Comparison of ENCODE assay signal across 10 mouse cellular contexts in genomic region chr15:101286129-101286770, GRCm38 (mm10). TPM values are rescaled to one million over a fixed set of nuclear protein-coding genes. Genes with fewer than 3 reads are reported as not detected.
DNase-seq lines count a peak whose midpoint lies in the region; ATAC-seq and TF ChIP-seq lines count a peak whose summit lies in the region.
"Had no signal": no experiment of that assay in that cellular context is flagged by ENCODE, and none has a peak within 500 bp of the region (broad histone marks: within the 10 kb centered on the region; RNA-seq: fewer than 3 reads in every experiment).

No protein-coding gene starts in this region.

- no peak overlapping the region for H3K9ac ChIP-seq in forebrain, postnatal 0 days
- no peak overlapping the region for H3K9ac ChIP-seq in forebrain, embryonic 16.5 days (replicated peaks; ENCODE audit: low read depth, low read length)
- no peak overlapping the region for H3K9ac ChIP-seq in midbrain, embryonic 14.5 days (replicated peaks; ENCODE audit: low read length)

- no peak for DNase-seq in forebrain, postnatal 0 days
- peak; percentile 50 for DNase-seq in lung, postnatal 10 days
- no peak for DNase-seq in lung, postnatal 36 days
- DNase-seq in naive thymus-derived CD4-positive, alpha-beta T cell, adult 2 months (ENCODE audit: low read depth): peak; percentile 41
- DNase-seq in left cerebral cortex, adult 9 months (ENCODE audit: low spot score in 2 of 2): no peak
- no peak for DNase-seq in midbrain, embryonic 14.5 days
- DNase-seq: right cerebral cortex, adult 18-20 months had no signal

- H3K27ac ChIP-seq in forebrain, postnatal 0 days (ENCODE audit: low read depth, low read length): no peak overlapping the region
- H3K27ac ChIP-seq in forebrain, embryonic 16.5 days (ENCODE audit: low read length): no peak overlapping the region
- H3K27ac ChIP-seq in bone marrow macrophage, adult 2 months (ENCODE audit: insufficient read depth, low read depth, low read length): no peak overlapping the region
- no peak overlapping the region for H3K27ac ChIP-seq in midbrain, embryonic 14.5 days (replicated peaks; ENCODE audit: low read depth, low read length)

- no peaks in the 10 kb centered on the region for H3K9me3 ChIP-seq in forebrain, postnatal 0 days (ENCODE audit: low read length)
- no peaks in the 10 kb centered on the region for H3K9me3 ChIP-seq in forebrain, embryonic 16.5 days (ENCODE audit: control insufficient read depth, low read length)
- H3K9me3 ChIP-seq in midbrain, embryonic 14.5 days (ENCODE audit: control insufficient read depth, low read length): no peaks in the 10 kb centered on the region

- WGBS in forebrain, postnatal 0 days: 66% methylated on average over 9 of the region's 9 CpGs
- 62% methylated on average over 9 of the region's 9 CpGs for WGBS in forebrain, embryonic 16.5 days
- 68% methylated on average over 9 of the region's 9 CpGs for WGBS in midbrain, embryonic 14.5 days

- H3K4me1 ChIP-seq in forebrain, postnatal 0 days (ENCODE audit: insufficient read depth): no peaks in the 10 kb centered on the region
- peaks cover 14% of the 10 kb centered on the region for H3K4me1 ChIP-seq in forebrain, embryonic 16.5 days (replicated peaks; ENCODE audit: control insufficient read depth, insufficient read depth, low read length)
- peaks cover 9% of the 10 kb centered on the region; the same call in 1 of the 2 replicates for H3K4me1 ChIP-seq in bone marrow macrophage, adult 2 months (ENCODE audit: control insufficient read depth, insufficient read depth, low read length)
- H3K4me1 ChIP-seq in midbrain, embryonic 14.5 days (ENCODE audit: control insufficient read depth, insufficient read depth, low read length): peaks cover 10% of the 10 kb centered on the region

- H3K4me2 ChIP-seq in forebrain, postnatal 0 days (ENCODE audit: low read depth): no peak overlapping the region
- H3K4me2 ChIP-seq in forebrain, embryonic 16.5 days (ENCODE audit: low read length): no peak overlapping the region
- no peak overlapping the region for H3K4me2 ChIP-seq in midbrain, embryonic 14.5 days (ENCODE audit: low read length)

- H3K36me3 ChIP-seq in forebrain, postnatal 0 days (ENCODE audit: insufficient read depth): peaks cover 52% of the 10 kb centered on the region
- peaks cover 14% of the 10 kb centered on the region; the same call in 1 of the 2 replicates for H3K36me3 ChIP-seq in forebrain, embryonic 16.5 days (ENCODE audit: control insufficient read depth, insufficient read depth)
- peaks cover 46% of the 10 kb centered on the region for H3K36me3 ChIP-seq in midbrain, embryonic 14.5 days (ENCODE audit: control insufficient read depth, insufficient read depth, low read length)

- no peak overlapping the region for H3K4me3 ChIP-seq in forebrain, postnatal 0 days (ENCODE audit: low read depth, low read length)
- no peak overlapping the region for H3K4me3 ChIP-seq in forebrain, embryonic 16.5 days (replicated peaks; ENCODE audit: low read length)
- H3K4me3 ChIP-seq in bone marrow macrophage, adult 2 months (ENCODE audit: insufficient read depth, low read length): no peak overlapping the region
- no peak overlapping the region for H3K4me3 ChIP-seq in midbrain, embryonic 14.5 days (replicated peaks; ENCODE audit: low read depth, low read length)

- no peaks in the 10 kb centered on the region for H3K27me3 ChIP-seq in forebrain, postnatal 0 days (ENCODE audit: insufficient read depth, low read length)
- H3K27me3 ChIP-seq in forebrain, embryonic 16.5 days (replicated peaks; ENCODE audit: control insufficient read depth, insufficient read depth, low read length): no peaks in the 10 kb centered on the region
- no peaks in the 10 kb centered on the region for H3K27me3 ChIP-seq in midbrain, embryonic 14.5 days (ENCODE audit: control insufficient read depth, insufficient read depth, low read length)

- TF ChIP-seq POLR2A in bone marrow macrophage, adult 2 months (IDR thresholded peaks at IDR 0.05; ENCODE audit: borderline replicate concordance, low read depth, low read length): no peak

- no peak for ATAC-seq in forebrain, postnatal 0 days
- no peak for ATAC-seq in forebrain, embryonic 16.5 days
- no peak for ATAC-seq in midbrain, embryonic 14.5 days (ENCODE audit: low FRiP score, low TSS enrichment)

- TF ChIP-seq CTCF in forebrain, postnatal 0 days (IDR thresholded peaks at IDR 0.05; ENCODE audit: low read depth): peak; percentile 46
- TF ChIP-seq CTCF in bone marrow macrophage, adult 2 months (IDR thresholded peaks at IDR 0.05; ENCODE audit: low read depth, low read length): peak; percentile 35

RNA-seq across cellular contexts. Expression of gene Atg101, which starts 2.2 kb away (rescaled TPM):
- total RNA-seq in forebrain, postnatal 0 days (2014; rRNA removed): 56.3 and 60.0 TPM in 2 replicates
- 81.3 and 94.4 TPM in 2 replicates for polyA plus RNA-seq in forebrain, postnatal 0 days (2015; fragmentation: Nextera tagmentation; extraction: Ambion mirVana)
- 87.4 and 92.4 TPM in 2 replicates for polyA plus RNA-seq in forebrain, embryonic 16.5 days (2015; fragmentation: Nextera tagmentation; extraction: Ambion mirVana)
- polyA plus RNA-seq in bone marrow macrophage, adult 2 months (2012; ENCODE audit: insufficient read depth, insufficient read length, missing spikeins): 36.4 and 39.1 TPM in 2 replicates
- polyA plus RNA-seq in midbrain, embryonic 14.5 days (2014; fragmentation: Nextera tagmentation; extraction: Ambion mirVana): 61.2 and 87.4 TPM in 2 replicates

RNA-seq across cellular contexts. Expression of gene 6030408B16Rik, which starts 6.8 kb away (rescaled TPM):
- 0.54 and 1.00 TPM in 2 replicates for total RNA-seq in forebrain, postnatal 0 days (2014; rRNA removed)
- polyA plus RNA-seq in forebrain, postnatal 0 days (2015; fragmentation: Nextera tagmentation; extraction: Ambion mirVana): 0.30 and 0.77 TPM in 2 replicates
- polyA plus RNA-seq in forebrain, embryonic 16.5 days (2015; fragmentation: Nextera tagmentation; extraction: Ambion mirVana): 0.29 and 0.30 TPM in 2 replicates
- polyA plus RNA-seq in bone marrow macrophage, adult 2 months (2012; ENCODE audit: insufficient read depth, insufficient read length, missing spikeins): not detected in 2 replicates
- 0.30 and 0.51 TPM in 2 replicates for polyA plus RNA-seq in midbrain, embryonic 14.5 days (2014; fragmentation: Nextera tagmentation; extraction: Ambion mirVana)
- polyA plus RNA-seq: large intestine, adult 2 months had no signal

RNA-seq across cellular contexts. Expression of gene Nr4a1, which starts 32.2 kb away (rescaled TPM):
- total RNA-seq in forebrain, postnatal 0 days (2014; rRNA removed): 8.9 and 9.6 TPM in 2 replicates
- polyA plus RNA-seq in forebrain, postnatal 0 days (2015; fragmentation: Nextera tagmentation; extraction: Ambion mirVana): 8.5 and 9.0 TPM in 2 replicates
- polyA plus RNA-seq in forebrain, embryonic 16.5 days (2015; fragmentation: Nextera tagmentation; extraction: Ambion mirVana): 4.5 TPM in 2 replicates
- polyA plus RNA-seq in bone marrow macrophage, adult 2 months (2012; ENCODE audit: insufficient read depth, insufficient read length, missing spikeins): 8.8 and 8.9 TPM in 2 replicates
- polyA plus RNA-seq in midbrain, embryonic 14.5 days (2014; fragmentation: Nextera tagmentation; extraction: Ambion mirVana): 2.9 and 3.5 TPM in 2 replicates

Comparison
In these comparisons a context has a peak if more than half of its experiments do, and no peak if none do; other contexts are left out.
1. DNase-seq: peak in lung, postnatal 10 days (single experiment) and naive thymus-derived CD4-positive, alpha-beta T cell, adult 2 months (single experiment); none in forebrain, postnatal 0 days (single experiment), lung, postnatal 36 days (single experiment), left cerebral cortex, adult 9 months (0 of 2) and midbrain, embryonic 14.5 days (single experiment).